Mouse (Mus musculus): ENCODE measurements around the gene Morf4l1. TPM values are rescaled to one million over a fixed set of nuclear protein-coding genes. Genes with fewer than 3 reads are reported as not detected.

Morf4l1 gene
- 467 and 551 TPM in 2 replicates for polyA plus RNA-seq (2014; fragmentation: Nextera tagmentation; extraction: Ambion mirVana)

DNA sequence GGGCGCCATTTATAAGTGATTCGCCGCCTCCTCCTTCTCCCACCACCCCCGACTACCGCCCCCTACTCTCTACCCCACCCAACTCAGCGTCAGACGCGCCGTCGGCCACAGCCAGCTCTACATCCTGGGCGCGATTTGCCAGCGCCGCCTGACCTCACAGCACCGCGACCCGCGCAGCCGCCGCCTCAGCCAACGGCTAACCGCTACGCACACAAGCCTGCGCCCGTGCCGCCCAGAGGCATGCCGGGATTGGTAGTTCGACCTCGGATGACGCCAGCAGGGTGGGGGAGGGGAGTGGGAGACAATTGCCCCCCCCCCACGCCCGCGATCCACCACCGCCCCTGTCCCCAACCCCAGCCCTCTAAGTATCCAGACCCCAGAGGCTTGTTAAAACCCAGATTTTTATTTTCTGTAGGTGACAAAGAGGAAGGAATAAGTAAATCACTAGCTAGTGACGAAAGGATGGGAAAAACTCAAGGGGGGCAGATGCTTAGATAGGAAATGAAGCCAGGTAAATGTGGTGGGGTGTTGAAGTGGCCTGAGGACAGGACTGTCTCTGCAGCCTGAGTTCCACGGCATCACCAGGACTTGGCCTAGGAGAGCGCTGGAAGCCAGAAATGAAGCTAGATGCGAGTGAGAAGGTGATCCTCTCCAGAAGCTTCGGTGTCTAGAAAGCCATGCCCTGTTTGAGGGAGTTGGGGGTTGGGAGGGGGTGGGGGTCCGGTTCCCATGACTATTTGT, at the start of gene Morf4l1:
Morf4l1 (minus strand) TSS at position 208 of the 741 bp plus-strand sequence.
- Histone ChIP-seq H3K4me1 (ENCODE audit: control insufficient read depth, insufficient read depth, low read length) (peaks cover 15% of the 10 kb centered on the region), H3K4me2 (replicated peaks; ENCODE audit: low read depth, low read length) (peak within 1 kb of the TSS; percentile 80), H3K4me3 (ENCODE audit: low read length) (peak within 1 kb of the TSS; percentile 94), H3K36me3 (ENCODE audit: control insufficient read depth, insufficient read depth, low read length) (no peaks in the 10 kb centered on the region; the same call in 1 of the 2 replicates), H3K27ac (ENCODE audit: low read depth, low read length) (peak within 1 kb of the TSS; percentile 99), H3K27me3 (ENCODE audit: control insufficient read depth, insufficient read depth, low read length) (no peaks in the 10 kb centered on the region; the same call in 1 of the 2 replicates), H3K9ac (ENCODE audit: low read depth, low read length) (peak within 1 kb of the TSS; percentile 96), H3K9me3 (ENCODE audit: control insufficient read depth, low read length) (no peaks in the 10 kb centered on the region)
- peak; percentile 99 for ATAC-seq (ENCODE audit: low FRiP score, low TSS enrichment)
- WGBS: 1% methylated on average over 37 of the region's 40 CpGs

DNA sequence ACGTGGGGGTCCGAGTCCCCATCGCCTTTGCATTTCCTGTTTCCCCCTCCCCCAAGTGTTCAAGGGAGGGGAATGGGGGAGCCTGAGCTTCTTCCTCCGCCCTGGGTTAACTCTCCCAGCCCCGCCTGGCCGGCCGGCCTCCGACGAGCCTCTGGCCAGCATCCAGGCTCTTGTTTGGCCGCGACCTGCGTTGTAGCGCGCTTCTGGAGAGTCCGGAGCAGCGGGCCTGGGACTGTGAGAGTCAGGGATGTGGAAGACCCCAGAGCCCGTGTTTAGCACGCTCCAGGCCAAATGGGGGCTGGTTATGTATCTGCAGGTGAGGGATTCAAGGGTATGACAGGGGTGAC, 49.1 kb upstream of the Morf4l1 start:
- Histone ChIP-seq H3K9ac (ENCODE audit: low read depth, low read length) (peak overlapping the region; percentile 74), H3K4me1 (ENCODE audit: control insufficient read depth, insufficient read depth, low read length) (no peaks in the 10 kb centered on the region; the same call in 1 of the 2 replicates), H3K4me3 (ENCODE audit: low read length) (peak overlapping the region; percentile 76), H3K27me3 (ENCODE audit: control insufficient read depth, insufficient read depth, low read length) (no peaks in the 10 kb centered on the region), H3K4me2 (replicated peaks; ENCODE audit: low read depth, low read length) (peak overlapping the region; percentile 94), H3K9me3 (ENCODE audit: control insufficient read depth, low read length) (no peaks in the 10 kb centered on the region), H3K27ac (ENCODE audit: low read depth, low read length) (no peak overlapping the region), H3K36me3 (ENCODE audit: control insufficient read depth, insufficient read depth, low read length) (no peaks in the 10 kb centered on the region)
- peak; percentile 74 for ATAC-seq (ENCODE audit: low FRiP score, low TSS enrichment)
- under 1% methylated on average over 18 of the region's 18 CpGs for whole genome bisulfite sequencing

DNA sequence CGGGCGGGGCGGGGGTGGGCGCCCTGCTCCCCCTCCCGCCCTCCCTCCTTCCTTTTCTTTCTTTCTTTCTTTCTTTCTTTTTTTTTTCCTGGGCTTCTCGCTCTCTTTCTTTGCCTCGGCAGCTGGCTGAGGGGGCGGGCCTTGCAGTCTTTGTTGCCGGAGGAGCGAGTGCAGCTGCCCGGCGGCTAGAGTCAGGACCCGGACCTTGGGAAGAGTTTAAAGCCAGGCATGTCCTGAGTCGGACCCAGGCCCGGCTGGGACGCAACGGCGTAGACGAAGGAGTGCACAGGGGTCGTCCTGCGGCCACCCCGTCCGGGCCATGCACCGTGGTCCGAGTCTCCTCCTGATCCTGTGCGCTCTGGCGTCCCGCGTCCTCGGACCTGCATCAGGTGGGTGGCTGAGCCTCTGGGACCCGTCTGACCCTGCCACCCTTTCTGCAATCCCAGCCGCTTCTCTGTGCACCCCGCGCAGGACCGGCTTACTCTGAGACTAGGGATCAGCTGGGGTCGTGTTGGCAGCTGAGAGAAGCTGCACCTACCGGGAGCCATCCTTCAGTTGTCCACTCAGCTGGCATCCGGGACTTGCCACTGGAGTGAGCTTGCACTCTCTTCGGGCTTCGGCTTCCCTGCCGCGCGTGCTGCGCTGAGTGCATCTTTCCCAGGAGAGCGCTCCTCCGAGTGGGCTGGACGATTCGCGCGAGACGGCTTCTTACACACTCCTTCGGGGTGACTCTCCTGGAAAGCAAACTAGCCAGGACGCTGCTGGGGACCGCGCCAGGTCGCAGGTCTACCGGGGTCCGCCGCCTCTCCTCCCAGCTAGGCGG, 48.6 kb upstream of the Morf4l1 start, which contains the start of gene Adamts7:
Adamts7 (plus strand) TSS at position 144 of the 823 bp plus-strand sequence.
- WGBS: under 1% methylated on average over 52 of the region's 60 CpGs

DNA sequence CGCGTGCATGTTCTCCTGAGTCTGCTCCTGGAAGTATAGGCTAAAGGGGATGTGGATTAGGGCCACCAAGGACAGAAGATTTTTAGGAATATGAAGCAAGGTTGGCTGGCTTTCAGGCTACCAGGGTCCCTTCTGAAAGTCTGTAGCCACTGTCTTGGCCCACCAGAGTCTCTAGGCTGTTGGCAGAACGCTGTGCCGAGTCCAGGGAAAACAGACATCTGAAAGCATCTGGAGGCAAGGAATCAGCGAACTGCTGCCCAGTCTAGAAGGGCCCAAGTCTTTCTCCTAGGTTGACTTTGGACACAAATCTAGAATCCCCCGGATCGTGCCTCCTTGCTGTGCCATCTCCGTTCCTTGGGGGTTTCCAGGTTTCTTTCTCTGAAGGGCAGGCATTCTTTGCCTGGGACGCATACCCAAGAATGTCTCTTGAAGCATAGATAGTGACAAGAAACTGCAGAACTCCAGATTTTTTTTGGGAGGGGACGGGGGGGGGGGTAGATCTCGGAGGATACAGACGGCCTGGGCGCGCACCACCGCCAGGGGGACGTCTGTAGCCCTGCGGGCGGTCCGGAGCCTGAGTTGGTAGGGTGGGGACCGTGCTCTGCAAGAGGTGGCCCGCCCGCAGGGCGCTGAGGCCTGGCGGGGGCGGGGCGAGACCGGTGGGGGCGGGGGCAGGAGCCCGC, 47.8 kb upstream of the Morf4l1 start:
- Histone ChIP-seq H3K27ac (ENCODE audit: low read depth, low read length) (0 out of 2 replicates have a peak overlapping the region, but pooled peaks have one; percentile 6), H3K4me2 (replicated peaks; ENCODE audit: low read depth, low read length) (peak overlapping the region; percentile 94), H3K9ac (ENCODE audit: low read depth, low read length) (peak overlapping the region; percentile 74), H3K4me1 (ENCODE audit: control insufficient read depth, insufficient read depth, low read length) (no peaks in the 10 kb centered on the region; the same call in 1 of the 2 replicates), H3K9me3 (ENCODE audit: control insufficient read depth, low read length) (no peaks in the 10 kb centered on the region), H3K4me3 (ENCODE audit: low read length) (peak overlapping the region; percentile 76), H3K27me3 (ENCODE audit: control insufficient read depth, insufficient read depth, low read length) (no peaks in the 10 kb centered on the region), H3K36me3 (ENCODE audit: control insufficient read depth, insufficient read depth, low read length) (no peaks in the 10 kb centered on the region)
- ATAC-seq (ENCODE audit: low FRiP score, low TSS enrichment): peak; percentile 91
- 10% methylated on average over 19 of the region's 29 CpGs for WGBS

More for the DNA sequence above, 48.6 kb upstream of the Morf4l1 start, which contains the start of gene Adamts7:
- Histone ChIP-seq H3K36me3 (ENCODE audit: control insufficient read depth, insufficient read depth, low read length) (no peaks in the 10 kb centered on the region), H3K27ac (ENCODE audit: low read depth, low read length) (peak within 1 kb of the TSS; percentile 70; the same call in 1 of the 2 replicates), H3K4me1 (ENCODE audit: control insufficient read depth, insufficient read depth, low read length) (no peaks in the 10 kb centered on the region; the same call in 1 of the 2 replicates), H3K4me3 (ENCODE audit: low read length) (peak within 1 kb of the TSS; percentile 76), H3K4me2 (replicated peaks; ENCODE audit: low read depth, low read length) (peak within 1 kb of the TSS; percentile 94), H3K27me3 (ENCODE audit: control insufficient read depth, insufficient read depth, low read length) (no peaks in the 10 kb centered on the region), H3K9me3 (ENCODE audit: control insufficient read depth, low read length) (no peaks in the 10 kb centered on the region), H3K9ac (ENCODE audit: low read depth, low read length) (peak within 1 kb of the TSS; percentile 74)
- peak; percentile 76 for ATAC-seq (ENCODE audit: low FRiP score, low TSS enrichment)

DNA sequence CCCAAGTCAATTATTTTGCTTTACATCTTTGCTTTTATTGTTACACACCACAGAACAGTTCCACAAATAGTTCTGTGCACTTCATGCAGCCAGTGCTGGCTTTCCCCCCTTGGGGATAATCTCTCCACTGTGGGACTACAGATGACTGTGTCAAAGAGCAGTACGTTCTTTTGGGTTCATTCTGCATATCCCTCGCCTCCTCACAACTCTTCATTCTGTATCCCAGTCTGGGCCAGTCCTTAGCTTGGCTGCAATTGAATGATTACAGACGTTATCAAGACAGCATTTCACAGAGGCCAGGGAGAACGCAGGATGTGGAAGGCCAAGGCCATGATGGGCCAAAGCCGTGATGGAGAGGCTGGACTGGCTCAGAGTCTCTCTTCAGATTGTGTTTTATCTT, 32.3 kb upstream of the Morf4l1 start:
- Histone ChIP-seq H3K4me3 (ENCODE audit: low read length) (no peak overlapping the region), H3K9me3 (ENCODE audit: control insufficient read depth, low read length) (no peaks in the 10 kb centered on the region), H3K9ac (ENCODE audit: low read depth, low read length) (no peak overlapping the region), H3K4me1 (ENCODE audit: control insufficient read depth, insufficient read depth, low read length) (no peaks in the 10 kb centered on the region), H3K27me3 (ENCODE audit: control insufficient read depth, insufficient read depth, low read length) (no peaks in the 10 kb centered on the region), H3K27ac (ENCODE audit: low read depth, low read length) (no peak overlapping the region), H3K36me3 (ENCODE audit: control insufficient read depth, insufficient read depth, low read length) (no peaks in the 10 kb centered on the region), H3K4me2 (replicated peaks; ENCODE audit: low read depth, low read length) (no peak overlapping the region)
- no peak for ATAC-seq (ENCODE audit: low FRiP score, low TSS enrichment)
- 74% methylated on average over 5 of the region's 5 CpGs for WGBS

DNA sequence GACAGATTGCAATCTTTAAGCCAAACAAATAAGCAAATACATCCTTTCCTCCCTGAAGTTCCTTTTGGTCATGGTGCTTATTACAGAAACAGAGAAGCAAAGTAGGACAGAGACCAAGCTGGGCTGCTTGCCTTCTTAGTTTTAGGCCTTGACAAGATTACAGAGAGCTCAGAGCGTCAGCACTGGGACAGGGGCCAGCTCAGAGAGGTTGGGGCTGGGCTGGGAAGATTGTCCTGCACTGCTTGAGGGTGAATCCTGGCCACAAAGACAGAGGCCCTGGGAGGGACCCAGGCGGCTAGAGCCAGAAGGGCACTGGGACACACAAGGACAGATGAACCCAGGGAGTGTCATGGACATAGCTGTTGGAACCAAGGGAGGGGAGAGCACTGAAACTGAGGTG, 31.2 kb upstream of the Morf4l1 start:
- 55% methylated on average over 2 of the region's 2 CpGs for WGBS
- H3K4me1 ChIP-seq (ENCODE audit: control insufficient read depth, insufficient read depth, low read length): no peaks in the 10 kb centered on the region
- no peak overlapping the region for H3K9ac ChIP-seq (ENCODE audit: low read depth, low read length)
- no peak overlapping the region for H3K27ac ChIP-seq (ENCODE audit: low read depth, low read length)
- no peaks in the 10 kb centered on the region for H3K36me3 ChIP-seq (ENCODE audit: control insufficient read depth, insufficient read depth, low read length)
- H3K4me3 ChIP-seq (ENCODE audit: low read length): no peak overlapping the region
- H3K27me3 ChIP-seq (ENCODE audit: control insufficient read depth, insufficient read depth, low read length): no peaks in the 10 kb centered on the region
- ATAC-seq (ENCODE audit: low FRiP score, low TSS enrichment): no peak
- no peaks in the 10 kb centered on the region for H3K9me3 ChIP-seq (ENCODE audit: control insufficient read depth, low read length)
- H3K4me2 ChIP-seq (replicated peaks; ENCODE audit: low read depth, low read length): no peak overlapping the region

DNA sequence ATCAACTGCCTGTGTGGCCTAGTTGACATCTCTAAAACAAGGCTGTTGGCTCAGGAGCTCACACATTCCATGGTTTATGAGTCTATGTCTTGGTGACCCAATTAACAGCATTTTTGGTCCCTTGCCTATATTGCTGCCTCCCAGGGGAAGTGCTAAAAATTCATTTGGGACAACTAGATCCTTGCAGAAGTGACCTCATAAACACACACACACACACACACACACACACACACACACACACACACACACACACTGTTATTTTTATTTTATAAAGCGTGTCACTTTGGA, 22.0 kb upstream of the Morf4l1 start:
- H3K4me3 ChIP-seq (ENCODE audit: low read length): no peak overlapping the region
- no peak for ATAC-seq (ENCODE audit: low FRiP score, low TSS enrichment)
- no peaks in the 10 kb centered on the region for H3K27me3 ChIP-seq (ENCODE audit: control insufficient read depth, insufficient read depth, low read length)
- no peak overlapping the region for H3K27ac ChIP-seq (ENCODE audit: low read depth, low read length)
- H3K9ac ChIP-seq (ENCODE audit: low read depth, low read length): no peak overlapping the region
- H3K9me3 ChIP-seq (ENCODE audit: control insufficient read depth, low read length): no peaks in the 10 kb centered on the region
- H3K4me2 ChIP-seq (replicated peaks; ENCODE audit: low read depth, low read length): no peak overlapping the region
- WGBS: 84% methylated on average over 1 of the region's 1 CpGs
- no peaks in the 10 kb centered on the region for H3K36me3 ChIP-seq (ENCODE audit: control insufficient read depth, insufficient read depth, low read length)
- no peaks in the 10 kb centered on the region for H3K4me1 ChIP-seq (ENCODE audit: control insufficient read depth, insufficient read depth, low read length)

DNA sequence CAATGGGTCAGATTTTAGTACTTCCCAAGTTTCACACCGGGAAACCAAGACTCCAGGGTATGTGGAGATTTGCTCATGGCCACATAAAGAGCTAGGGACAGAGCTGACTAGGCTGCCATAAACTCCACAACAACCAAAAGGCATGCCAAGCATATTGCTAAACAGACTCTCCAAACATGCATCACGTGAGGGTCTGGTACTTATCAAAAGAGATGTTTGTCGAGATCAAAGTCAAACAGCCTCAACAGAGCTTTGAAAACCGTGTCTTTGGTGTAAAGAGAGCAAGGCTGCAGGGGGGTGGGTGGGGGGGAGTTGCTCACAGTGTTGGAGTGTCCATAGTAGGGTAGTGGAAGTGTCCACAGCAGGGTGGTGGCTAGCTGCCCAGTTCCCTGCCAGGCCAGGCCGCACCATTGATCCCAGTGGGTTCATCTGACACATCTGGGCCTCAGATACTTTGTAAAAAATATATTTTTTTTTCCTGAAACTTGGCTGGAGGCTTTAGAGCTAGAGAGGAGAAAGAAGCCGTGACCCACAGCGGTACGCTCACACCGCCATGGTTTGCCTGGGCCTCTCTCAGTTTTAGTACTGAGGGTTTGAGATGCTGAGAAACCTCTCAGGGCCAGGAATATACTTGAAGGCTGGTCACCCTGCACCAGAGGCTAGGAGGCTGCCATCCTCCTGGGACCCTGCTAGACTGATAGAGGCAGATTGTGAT, 21.5 kb upstream of the Morf4l1 start:
- Histone ChIP-seq H3K36me3 (ENCODE audit: control insufficient read depth, insufficient read depth, low read length) (no peaks in the 10 kb centered on the region), H3K27me3 (ENCODE audit: control insufficient read depth, insufficient read depth, low read length) (no peaks in the 10 kb centered on the region), H3K9me3 (ENCODE audit: control insufficient read depth, low read length) (no peaks in the 10 kb centered on the region), H3K9ac (ENCODE audit: low read depth, low read length) (no peak overlapping the region), H3K4me1 (ENCODE audit: control insufficient read depth, insufficient read depth, low read length) (no peaks in the 10 kb centered on the region), H3K27ac (ENCODE audit: low read depth, low read length) (no peak overlapping the region), H3K4me3 (ENCODE audit: low read length) (no peak overlapping the region), H3K4me2 (replicated peaks; ENCODE audit: low read depth, low read length) (no peak overlapping the region)
- 83% methylated on average over 9 of the region's 9 CpGs for WGBS
- no peak for ATAC-seq (ENCODE audit: low FRiP score, low TSS enrichment)

Measured in kidney, embryonic 14.5 days (tissue).